Mouse (Mus musculus) hindbrain, postnatal 0 days (tissue): ENCODE measurements at regions not wholly inside any gene's neighbourhood (a gene's known extent, or its start where the extent isn't known, plus 50 kb on each side); places are given as distances from the start of the nearest gene placed in this dataset.

Source experiments
- ATAC-seq: fragments of 200-750 bp; cut with Nextera tagmentation; 2 replicates; pipeline ENCODE4 v1.8.0; 2017; ENCODE audit warnings: mild to moderate bottlenecking, moderate TSS enrichment, moderate library complexity
- DNase-seq: peaks from one replicate; pipeline ENCODE4 v3.0.0-alpha.2; 2015; ENCODE audit warnings: low spot score
- H3K27ac ChIP-seq: fragments of 300-500 bp; sonication (generic); 2 replicates; pipeline ENCODE4 v1.5.1; 2014; ENCODE audit warnings: mild to moderate bottlenecking
- H3K27me3 ChIP-seq: fragments of 300-500 bp; sonication (generic); 2 replicates; pipeline ENCODE4 v1.6.1; 2014; ENCODE audit warnings: low read length, mixed read lengths; ENCODE audit not compliant: insufficient read depth
- H3K36me3 ChIP-seq: fragments of 300-500 bp; sonication (generic); 2 replicates; pipeline ENCODE4 v1.6.1; 2014; ENCODE audit warnings: low read length, mixed read lengths; ENCODE audit not compliant: insufficient read depth
- H3K4me1 ChIP-seq: fragments of 300-500 bp; sonication (generic); 2 replicates; pipeline ENCODE4 v1.6.1; 2014; ENCODE audit warnings: antibody characterized with exemption, low read length, mixed read lengths; ENCODE audit not compliant: insufficient read depth
- H3K4me2 ChIP-seq: fragments of 300-500 bp; sonication (generic); 2 replicates; pipeline ENCODE4 v1.6.1; 2014; ENCODE audit warnings: low read depth, mild to moderate bottlenecking, low read length, moderate library complexity, mixed read lengths
- H3K4me3 ChIP-seq: fragments of 300-500 bp; sonication (generic); 2 replicates; pipeline ENCODE4 v1.5.1; 2014; ENCODE audit warnings: low read length
- H3K9ac ChIP-seq: fragments of 300-500 bp; sonication (generic); replicated peaks from 2 replicates; pipeline ENCODE4 v1.6.1; 2014; ENCODE audit warnings: mild to moderate bottlenecking, low read length, moderate library complexity, mixed read lengths
- H3K9me3 ChIP-seq: fragments of 300-500 bp; sonication (generic); 2 replicates; pipeline ENCODE4 v1.6.1; 2016; ENCODE audit warnings: low read length, mixed read lengths
- CTCF ChIP-seq: IDR thresholded peaks from 2 replicates; pipeline ENCODE4 v1.5.1; 2016; ENCODE audit warnings: antibody characterized with exemption, control low read depth, low read depth
- WGBS: fragments of 180-500 bp; shearing (Covaris S2); extraction: QIAGEN DNeasy Blood & Tissue Kit; methylation state at CpG from one replicate; pipeline ENCODE4 v1.1.7; 2014; 5-methylcytosine and 5-hydroxymethylcytosine counted together

GRCm38 (mm10) chr10:126709219-126709917, 191.8 kb downstream of the Atp23 start:
- Histone ChIP-seq H3K4me2 (peak overlapping the region; percentile 5; the same call in 1 of the 2 replicates), H3K9me3 (no peaks in the 10 kb centered on the region), H3K4me3 (no peak overlapping the region), H3K9ac (no peak overlapping the region), H3K27me3 (no peaks in the 10 kb centered on the region), H3K4me1 (0 out of 2 replicates have a peak, but pooled peaks cover 3% of the 10 kb centered on the region), H3K27ac (no peak overlapping the region), H3K36me3 (no peaks in the 10 kb centered on the region)
- no peak for TF ChIP-seq CTCF
- no peak for DNase-seq
- no peak for ATAC-seq
- WGBS: 58% methylated on average over 14 of the region's 14 CpGs

- no peaks in the 10 kb centered on the region for H3K9me3 ChIP-seq
- no peak overlapping the region for H3K4me3 ChIP-seq
- H3K27ac ChIP-seq: no peak overlapping the region
- TF ChIP-seq CTCF: no peak
- WGBS: 19% methylated on average over 4 of the region's 4 CpGs
- H3K36me3 ChIP-seq: no peaks in the 10 kb centered on the region
- DNase-seq: peak; percentile 71
- H3K4me1 ChIP-seq: 0 out of 2 replicates have a peak, but pooled peaks cover 3% of the 10 kb centered on the region
- H3K4me2 ChIP-seq: peak overlapping the region; percentile 5; the same call in 1 of the 2 replicates
- no peaks in the 10 kb centered on the region for H3K27me3 ChIP-seq
- no peak for ATAC-seq
- no peak overlapping the region for H3K9ac ChIP-seq
These were observed 192.4 kb downstream of the Atp23 start for GRCm38 (mm10) chr10:126708730-126709129.

GRCm38 (mm10) chr10:126708215-126708614, 192.9 kb downstream of the Atp23 start:
- no peak for TF ChIP-seq CTCF
- Histone ChIP-seq H3K4me2 (no peak overlapping the region), H3K36me3 (no peaks in the 10 kb centered on the region), H3K9me3 (no peaks in the 10 kb centered on the region), H3K27ac (no peak overlapping the region), H3K27me3 (no peaks in the 10 kb centered on the region), H3K4me1 (0 out of 2 replicates have a peak, but pooled peaks cover 3% of the 10 kb centered on the region), H3K9ac (no peak overlapping the region), H3K4me3 (no peak overlapping the region)
- no peak for DNase-seq
- WGBS: 58% methylated on average over 4 of the region's 4 CpGs
- no peak for ATAC-seq

- Histone ChIP-seq H3K4me3 (no peak overlapping the region), H3K27me3 (no peaks in the 10 kb centered on the region), H3K9ac (no peak overlapping the region), H3K9me3 (no peaks in the 10 kb centered on the region), H3K27ac (no peak overlapping the region), H3K36me3 (no peaks in the 10 kb centered on the region), H3K4me1 (no peaks in the 10 kb centered on the region), H3K4me2 (no peak overlapping the region)
- DNase-seq (no peak), ATAC-seq (no peak)
- 93% methylated on average over 10 of the region's 10 CpGs for WGBS
- TF ChIP-seq CTCF: no peak
These were observed 204.1 kb downstream of the Atp23 start for GRCm38 (mm10) chr10:126697086-126697485.

- Histone ChIP-seq H3K9me3 (no peaks in the 10 kb centered on the region), H3K4me3 (no peak overlapping the region), H3K27ac (no peak overlapping the region), H3K27me3 (no peaks in the 10 kb centered on the region), H3K4me2 (no peak overlapping the region), H3K36me3 (no peaks in the 10 kb centered on the region), H3K4me1 (no peaks in the 10 kb centered on the region), H3K9ac (no peak overlapping the region)
- WGBS: 81% methylated on average over 25 of the region's 25 CpGs
- no peak for TF ChIP-seq CTCF
- DNase-seq: no peak
- ATAC-seq: no peak
These were observed 210.1 kb downstream of the Atp23 start for GRCm38 (mm10) chr10:126690914-126691673.

- Histone ChIP-seq H3K4me2 (peak overlapping the region; percentile 22; the same call in 1 of the 2 replicates), H3K9me3 (no peaks in the 10 kb centered on the region), H3K27ac (no peak overlapping the region), H3K27me3 (no peaks in the 10 kb centered on the region), H3K4me1 (no peaks in the 10 kb centered on the region), H3K4me3 (no peak overlapping the region), H3K36me3 (no peaks in the 10 kb centered on the region), H3K9ac (no peak overlapping the region)
- DNase-seq: no peak
- WGBS: 8% methylated on average over 12 of the region's 12 CpGs
- no peak for ATAC-seq
- TF ChIP-seq CTCF: no peak
These were observed 220.6 kb downstream of the Atp23 start for GRCm38 (mm10) chr10:126680275-126681184.
